Mouse (Mus musculus) right cerebral cortex, postnatal 36 days (tissue): ENCODE results near the gene Scn1a.

Source experiments
- DNase-seq, 2 experiments: peaks; one replicate each; pipeline ENCODE4 v3.0.0; 2022; ENCODE audit warnings: low spot score in 2 of 2, mixed read lengths in 1 of 2

Gene Scn1a

DNA sequence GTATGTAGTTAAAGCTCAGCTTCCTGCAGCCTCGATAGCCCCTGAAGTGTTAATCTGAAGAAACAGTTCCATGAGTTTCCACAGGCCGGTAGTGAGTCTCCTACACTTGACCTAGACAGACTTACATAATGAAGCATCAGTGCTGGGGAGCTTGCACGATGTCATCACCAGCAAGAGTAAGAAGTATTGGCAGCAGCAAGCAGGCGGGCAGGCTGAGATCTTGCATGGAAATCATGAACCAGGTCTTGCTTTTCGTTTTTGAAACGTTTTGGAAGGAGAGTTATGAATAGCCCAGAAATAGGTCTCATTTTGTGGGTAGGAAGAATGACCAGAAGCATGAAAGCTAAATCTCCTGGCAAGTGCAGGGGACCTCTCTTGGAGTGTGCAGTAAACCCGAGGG is at the start of gene Scn1a:
Gene Scn1a (minus strand): TSS at position 130 of the 400 bp plus-strand sequence.
- DNase-seq: peak in 1 of 2 experiments; percentile 35

DNA sequence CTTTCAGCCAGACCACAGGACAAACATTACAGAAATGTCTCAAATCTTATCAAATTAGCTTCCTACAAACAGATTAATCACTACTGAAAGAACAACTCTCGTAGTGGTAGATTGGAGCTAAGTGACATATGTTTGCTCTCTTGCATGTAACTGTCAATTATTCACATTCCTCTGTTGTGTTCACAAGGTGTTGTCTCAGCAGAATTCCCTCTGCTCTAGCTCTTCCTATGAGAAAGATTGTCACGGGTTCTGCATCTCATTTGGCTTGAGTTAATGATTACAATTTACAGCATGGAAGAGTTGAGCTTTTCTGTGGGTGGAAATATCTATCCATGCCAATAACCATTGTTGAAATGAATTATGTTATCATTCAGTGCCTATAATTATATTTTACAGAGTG is 37.8 kb upstream of the Scn1a start:
- no peak for DNase-seq

DNA sequence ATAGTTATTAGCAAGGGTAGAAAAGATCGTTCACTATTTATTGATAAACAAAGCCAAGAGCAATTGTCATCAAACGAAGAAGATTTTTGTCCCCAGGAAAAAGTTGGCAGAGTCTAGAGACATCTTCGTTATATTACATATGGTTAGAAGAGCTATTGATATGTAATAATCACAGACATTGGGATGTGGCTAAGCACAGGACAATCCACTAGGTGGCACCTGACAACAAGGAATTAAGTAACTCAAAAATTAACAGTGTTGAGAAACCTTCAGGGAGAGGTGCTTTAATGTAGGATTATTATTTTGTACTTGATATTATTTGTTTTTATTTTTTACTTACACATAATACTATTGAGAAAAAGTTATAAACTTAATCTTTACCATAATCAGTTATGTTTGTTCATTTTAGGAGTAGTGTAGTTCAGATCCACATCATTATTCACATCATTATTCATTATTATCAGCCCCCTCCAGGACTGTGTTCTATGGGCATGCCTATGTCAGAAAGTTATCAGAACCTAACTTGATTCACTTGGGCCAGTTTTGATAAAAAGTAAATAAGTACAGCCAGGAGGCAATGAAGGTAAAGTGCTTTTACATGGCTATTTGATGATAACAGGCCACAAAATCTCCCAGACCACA is 32.7 kb upstream of the Scn1a start:
- no peak for DNase-seq

DNA sequence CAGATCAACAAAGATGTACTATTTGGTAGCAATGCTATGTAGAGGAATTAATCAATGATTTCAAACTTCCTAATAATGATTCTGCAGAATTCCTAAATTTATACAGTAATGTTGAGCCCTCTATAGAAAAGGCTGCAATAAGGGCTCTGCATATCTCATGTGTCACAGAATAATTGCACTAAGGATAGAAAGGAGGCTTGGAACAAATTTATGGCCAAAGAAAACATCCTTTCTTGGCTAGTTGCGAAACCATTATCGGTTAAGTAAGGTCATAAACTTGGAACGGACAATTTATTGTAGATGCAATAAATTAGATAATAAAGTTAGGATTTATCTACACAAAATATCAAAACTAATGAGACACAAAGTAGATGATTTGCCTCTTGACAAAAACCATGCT is 24.8 kb upstream of the Scn1a start:
- no peak for DNase-seq

DNA sequence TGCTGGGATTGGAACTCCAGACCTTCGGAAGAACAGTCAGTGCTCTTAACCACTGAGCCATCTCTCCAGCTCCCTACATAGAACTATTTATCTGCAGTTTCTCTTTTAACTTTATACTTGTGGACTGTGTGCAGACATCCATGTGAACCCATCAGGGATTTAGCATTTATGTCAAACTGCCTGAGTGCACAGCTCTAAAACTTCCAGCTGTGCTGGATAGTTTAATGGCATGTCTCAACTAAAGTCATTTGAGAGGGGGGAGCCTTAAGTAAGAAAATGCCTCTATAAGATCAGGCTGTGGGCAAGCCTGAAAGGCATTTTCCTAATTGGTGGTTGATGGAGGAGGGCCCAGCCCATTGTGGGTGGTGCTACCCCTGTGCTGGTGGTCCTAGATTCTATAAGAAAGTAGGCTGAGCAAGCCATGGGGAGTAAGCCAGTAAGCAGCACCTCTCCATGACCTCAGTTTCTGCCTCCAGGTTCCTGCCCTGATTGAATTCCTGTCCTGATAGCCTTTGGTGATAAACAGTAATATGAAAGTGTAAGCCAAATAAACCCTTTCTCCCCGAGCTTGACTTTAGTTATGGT is 24.3 kb upstream of the Scn1a start:
- DNase-seq: no peak

DNA sequence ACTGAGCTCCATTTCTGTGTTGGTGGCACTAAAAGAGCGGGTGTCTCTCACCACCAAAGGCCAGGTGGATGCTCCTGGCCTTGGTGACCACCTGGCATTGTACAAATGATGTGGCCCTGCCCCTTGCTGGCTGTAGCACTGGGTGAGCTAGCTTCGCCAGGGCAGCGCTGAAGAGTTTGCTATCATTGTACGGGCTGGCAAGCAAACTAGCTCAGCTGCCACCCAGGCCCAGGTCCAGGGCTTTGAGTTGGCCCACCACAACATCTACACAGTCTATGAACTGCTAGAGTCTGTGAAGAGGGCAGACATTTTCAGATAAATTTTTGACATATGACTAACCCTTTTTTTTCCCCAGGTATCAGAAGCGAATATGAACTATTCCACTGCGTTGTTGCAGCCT is 23.3 kb upstream of the Scn1a start:
- no peak for DNase-seq

DNA sequence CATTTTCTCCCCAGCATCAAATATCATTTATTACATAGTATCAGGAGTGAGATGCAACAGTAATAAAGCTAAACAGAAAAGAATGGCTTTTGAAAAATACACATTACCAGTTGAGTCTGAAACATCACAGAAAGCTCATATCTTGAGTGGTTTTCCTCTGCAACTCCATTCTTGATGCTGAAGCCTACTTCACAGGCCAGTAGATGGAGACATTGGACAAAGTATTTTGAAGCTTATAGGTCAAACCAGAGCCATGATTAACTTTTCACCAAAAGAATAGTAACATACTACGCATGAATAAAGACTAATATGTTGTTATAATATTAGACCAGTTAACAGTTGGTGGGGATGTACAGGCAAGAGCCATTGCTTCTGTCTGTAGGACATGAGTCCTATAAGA is 21.8 kb upstream of the Scn1a start:
- DNase-seq: no peak

DNA sequence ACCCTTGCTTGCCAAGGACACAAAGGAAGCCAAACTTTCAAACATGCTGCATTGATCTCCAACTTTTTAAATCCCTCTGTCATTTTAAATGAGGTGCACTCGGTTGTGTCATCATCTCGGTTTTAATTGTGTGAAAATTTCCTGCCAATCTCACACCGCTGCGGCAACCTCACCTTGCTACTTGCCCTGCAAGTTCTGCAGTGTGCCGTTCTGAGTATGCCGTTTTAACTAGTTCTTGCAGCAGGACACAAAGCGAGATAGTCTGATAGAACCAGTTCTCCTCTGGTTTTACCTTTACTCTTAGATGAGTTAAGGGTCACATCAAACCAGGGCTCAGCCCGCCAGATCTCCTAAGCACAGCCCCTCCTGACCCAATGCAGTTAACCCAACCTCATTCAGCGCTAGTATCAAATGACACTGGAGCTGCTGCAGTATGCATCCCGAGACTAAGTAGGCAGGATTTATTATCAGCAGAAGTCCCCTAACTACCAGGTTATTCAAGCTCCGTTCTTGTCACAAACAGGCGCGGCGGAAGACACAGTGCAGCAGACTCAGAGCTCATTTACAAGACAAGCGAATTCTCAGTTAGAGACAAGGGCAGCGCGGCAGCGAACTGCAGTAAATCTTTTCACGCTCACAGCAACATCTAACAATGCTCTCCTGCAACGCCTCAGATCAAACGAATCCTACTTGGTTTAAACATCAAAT is 722 bp downstream of the Scn1a start:
- DNase-seq: peak in 1 of 2 experiments; percentile 11

DNA sequence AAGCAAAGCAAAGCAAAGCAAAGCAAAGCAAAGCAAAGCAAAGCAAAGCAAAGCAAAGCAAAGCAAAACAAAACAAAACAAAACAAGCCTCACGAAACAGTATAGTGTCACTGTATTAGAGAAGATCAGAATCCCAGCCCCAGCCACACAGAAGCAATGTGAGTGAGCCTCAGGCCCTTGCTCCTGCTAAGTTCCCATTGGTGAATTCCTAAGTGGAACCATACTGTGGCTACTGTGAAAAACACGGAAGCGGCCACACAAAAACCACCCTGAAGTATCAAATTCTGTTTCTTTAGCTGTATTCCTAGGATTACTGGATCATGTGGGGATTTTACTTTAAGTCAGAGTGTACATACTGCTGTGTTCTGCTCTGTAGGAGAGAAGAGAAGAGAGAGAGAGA is 4.4 kb downstream of the Scn1a start:
- no peak for DNase-seq

DNA sequence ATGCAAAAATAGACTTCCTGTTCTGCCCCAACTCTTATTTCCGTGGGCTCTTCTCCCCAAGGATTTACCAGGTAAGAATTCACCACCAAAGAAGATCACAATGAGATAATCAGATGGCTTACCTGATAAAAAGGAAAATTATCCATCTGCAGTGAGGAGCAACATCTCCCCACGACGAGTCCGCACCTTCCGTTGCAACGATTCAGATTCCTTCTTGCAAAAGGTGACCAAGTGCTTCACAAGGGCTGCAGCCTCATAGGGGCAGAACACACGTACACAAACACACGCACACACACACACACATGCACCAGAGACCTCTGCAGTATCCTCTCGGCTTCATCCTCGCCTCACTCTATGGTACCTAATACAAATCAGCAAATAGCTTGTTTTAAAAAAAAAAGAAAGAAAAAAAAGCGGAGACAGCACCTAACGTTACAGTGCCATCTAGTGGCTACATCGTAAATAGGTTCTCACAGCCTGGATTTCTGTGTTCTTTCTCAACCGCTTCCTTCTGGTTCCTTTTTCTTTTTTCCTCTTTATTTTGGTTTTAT is 30.8 kb downstream of the Scn1a start:
- DNase-seq: peak; percentile 22 to 34

DNA sequence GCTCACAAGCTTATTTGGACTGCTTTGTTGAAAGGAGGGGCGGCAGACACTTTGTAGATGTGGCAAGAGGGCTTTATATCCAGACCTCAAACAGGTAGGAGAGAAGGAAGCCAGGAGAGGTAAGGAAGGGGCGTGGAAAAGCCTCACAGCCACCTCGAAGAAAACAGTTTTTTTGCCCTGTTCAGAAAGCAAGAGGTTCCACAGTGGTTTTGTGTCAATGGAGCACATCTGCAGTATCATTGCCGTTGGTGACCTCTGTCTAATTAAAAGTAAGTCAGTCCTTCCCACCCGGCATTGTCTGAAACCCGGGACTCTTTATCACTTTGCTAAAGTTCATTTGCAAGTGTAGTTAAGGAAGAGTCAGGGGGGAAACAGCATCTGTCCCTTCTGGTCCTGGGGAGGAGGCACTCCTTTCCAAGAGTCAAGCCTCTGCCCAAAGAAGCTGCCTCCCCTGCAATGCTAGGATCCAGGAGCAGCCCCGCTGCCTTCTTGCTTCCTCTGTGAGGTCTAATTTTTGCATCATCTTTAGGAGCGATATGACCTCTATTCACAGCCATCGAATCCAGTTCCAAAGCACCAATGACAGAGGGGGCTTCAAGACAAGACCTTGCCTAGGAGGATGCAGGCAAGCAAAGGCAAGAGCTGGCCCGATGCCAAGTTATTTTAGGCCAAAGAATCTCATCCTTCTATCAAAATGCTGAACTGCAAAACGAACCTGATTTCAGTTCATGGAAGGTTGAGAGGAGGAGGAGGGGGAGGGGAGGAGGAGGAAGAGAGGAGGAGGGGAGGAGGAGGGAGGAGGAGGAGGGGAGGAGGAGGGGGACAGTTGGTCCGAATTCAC is 31.5 kb downstream of the Scn1a start:
- peak in 1 of 2 experiments; percentile 25 for DNase-seq

DNA sequence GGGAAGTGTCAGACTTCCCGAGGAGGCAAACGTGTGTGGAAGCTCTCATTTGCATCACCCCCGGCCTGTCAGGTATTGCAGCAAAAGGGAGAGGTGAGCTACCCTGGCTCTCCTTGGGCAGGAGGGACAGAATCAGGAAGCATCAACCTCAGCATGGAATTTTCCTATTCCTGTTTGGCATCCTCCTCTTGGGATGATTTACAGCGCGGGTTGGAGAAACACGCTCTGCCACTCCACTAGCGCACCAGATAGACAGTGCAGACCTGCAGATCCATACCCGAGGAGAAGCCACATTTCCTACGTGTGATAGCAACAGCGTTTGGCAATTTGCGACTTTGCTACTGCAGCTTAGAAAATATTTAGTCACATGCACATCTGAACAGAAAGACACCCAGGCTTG is 32.2 kb downstream of the Scn1a start:
- no peak for DNase-seq

DNA sequence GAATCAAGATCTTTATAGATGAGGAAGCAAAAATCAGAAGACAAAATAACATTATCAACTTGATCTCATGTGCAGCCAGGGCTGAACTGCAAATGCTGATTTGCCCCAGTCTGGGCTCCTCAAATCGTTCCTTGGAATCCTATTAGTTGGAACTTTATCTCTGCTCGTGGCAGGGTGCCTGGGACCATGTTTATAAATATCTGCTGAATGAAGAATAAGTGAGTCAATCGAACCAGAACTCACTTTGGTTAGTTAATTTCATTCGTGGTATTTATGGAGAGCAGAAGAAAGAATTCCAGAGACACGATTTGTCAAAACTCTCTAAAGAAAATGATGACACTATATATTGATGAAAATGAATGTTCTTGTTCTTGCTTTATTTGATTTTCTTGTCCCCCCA is 48.1 kb downstream of the Scn1a start:
- no peak for DNase-seq

DNA sequence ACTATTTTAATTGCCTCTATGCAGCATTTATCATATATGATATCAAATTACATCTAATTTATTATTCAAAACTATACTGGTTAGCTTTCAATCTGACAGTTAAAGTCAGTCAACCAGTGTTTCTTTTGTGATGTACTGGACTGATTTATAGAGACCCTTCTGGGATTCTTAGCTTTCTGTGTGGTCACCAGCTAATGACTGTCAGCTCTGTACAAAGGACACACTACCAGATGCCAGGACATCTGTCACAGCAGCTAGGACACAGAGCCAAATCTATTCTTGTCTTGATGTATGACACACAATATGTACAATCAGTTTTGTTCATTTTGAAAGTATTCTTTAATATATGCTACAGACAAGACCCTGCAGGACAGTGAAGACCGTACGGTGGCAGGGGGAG is 72.7 kb downstream of the Scn1a start:
- no peak for DNase-seq

DNA sequence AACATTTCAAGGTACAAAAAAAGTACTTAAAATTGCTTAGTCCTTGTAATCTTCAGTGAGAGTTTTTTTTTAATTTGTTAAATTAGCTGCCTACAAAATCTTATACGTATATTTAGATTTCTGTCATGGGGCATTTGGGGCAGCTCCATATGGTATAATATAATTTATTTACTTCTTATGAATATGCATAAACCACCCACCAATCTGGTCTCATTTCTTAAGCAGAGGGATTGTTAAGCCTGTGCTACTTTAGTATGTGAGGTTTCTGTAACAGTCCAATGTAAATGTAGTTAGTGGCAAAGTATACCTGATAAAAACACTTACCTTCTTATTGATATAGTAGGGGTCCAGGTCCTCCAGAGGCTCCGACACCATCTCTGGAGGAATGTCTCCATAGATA is 90.0 kb downstream of the Scn1a start:
- no peak for DNase-seq

DNA sequence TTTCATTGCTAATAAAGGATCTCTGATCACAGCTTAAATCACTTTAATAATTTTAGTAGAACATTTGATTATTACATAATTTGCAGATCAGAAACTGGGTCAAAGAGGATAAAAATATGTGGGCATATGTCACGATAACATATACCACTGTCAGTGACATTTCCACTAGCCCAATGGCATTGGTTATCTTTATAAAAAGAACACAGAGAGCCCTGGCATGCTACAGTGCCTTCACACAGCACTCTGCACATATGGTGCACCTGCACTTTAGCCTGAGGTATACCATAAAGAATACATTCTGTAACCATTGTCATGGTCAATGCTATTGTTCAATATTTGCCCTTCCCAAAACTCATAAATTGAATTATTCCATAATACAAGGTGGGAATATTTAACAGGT is 94.0 kb downstream of the Scn1a start:
- no peak for DNase-seq

DNA sequence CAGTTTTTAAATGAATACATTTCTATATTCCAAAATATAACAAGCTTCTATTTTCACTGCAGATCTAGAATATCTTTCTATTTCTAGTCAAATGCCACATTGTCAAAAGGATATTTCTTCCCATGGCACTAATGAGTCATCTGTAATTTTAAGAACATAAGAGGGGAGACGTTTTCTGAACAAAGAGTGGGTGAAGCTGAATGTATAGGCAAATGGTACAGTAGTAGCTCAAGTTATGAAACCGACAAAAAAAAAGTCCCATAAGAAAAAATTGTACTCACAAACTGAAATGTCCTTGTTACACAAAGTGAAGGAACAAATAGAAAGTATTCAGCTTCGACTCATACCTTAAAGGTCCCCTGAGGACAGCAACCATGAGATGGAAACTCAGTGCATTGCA is 94.5 kb downstream of the Scn1a start:
- no peak for DNase-seq

DNA sequence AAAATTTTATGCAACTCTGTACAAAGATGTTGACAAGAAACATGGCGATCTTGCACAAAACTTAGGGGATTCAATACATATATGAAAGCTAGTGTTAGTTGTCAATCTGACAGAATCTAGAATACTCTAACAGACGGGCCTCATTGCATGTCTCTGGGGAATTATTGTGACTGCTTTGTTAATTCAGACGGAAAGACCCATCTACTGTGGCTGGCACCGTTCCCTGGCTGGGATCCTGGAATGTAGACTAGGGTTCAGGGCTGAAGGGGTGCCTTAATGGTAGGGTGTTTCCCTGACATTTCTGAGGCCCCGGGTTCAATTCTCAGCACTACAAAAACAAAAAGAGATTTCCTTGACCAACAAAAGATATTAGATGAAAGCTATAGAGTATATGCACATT is 103.2 kb downstream of the Scn1a start:
- no peak for DNase-seq

DNA sequence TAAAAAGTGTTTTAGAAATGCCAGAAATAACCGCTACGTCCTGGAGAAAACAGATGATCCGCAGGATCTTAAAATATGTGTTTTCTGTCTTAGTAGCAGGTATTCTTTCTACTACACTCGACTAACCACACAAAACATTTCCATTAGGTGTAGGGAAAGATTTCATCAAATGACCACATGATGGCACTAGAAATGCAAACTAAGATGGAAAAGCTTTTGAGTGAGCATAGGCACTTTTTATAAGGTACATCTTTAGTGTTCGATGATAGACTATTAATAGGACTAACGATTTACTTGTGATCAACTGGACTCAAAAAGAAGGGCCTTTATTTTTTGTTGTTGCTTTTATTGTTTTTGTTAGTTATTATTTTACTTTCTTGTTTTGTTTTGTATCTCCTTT is 104.2 kb downstream of the Scn1a start:
- no peak for DNase-seq

DNA sequence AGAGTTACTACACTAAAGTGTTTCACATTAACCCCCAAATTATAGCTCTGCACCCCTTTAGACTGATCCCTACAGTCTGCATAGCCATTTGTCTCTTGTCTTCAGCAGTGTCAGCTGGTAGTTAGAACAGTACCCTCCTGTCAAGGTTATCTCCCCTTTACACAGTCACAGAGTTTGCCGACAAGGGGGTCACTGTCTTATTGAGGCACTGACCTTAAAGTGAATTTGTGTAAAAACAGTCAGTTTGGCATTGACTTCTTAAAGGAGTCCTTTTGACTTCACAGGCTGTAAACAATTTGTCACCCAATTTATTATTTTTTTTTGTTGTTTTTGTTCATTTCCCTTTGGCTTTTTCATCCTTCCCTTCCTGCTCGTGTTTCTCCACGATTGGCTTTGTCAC is 168.1 kb downstream of the Scn1a start:
- no peak for DNase-seq

DNA sequence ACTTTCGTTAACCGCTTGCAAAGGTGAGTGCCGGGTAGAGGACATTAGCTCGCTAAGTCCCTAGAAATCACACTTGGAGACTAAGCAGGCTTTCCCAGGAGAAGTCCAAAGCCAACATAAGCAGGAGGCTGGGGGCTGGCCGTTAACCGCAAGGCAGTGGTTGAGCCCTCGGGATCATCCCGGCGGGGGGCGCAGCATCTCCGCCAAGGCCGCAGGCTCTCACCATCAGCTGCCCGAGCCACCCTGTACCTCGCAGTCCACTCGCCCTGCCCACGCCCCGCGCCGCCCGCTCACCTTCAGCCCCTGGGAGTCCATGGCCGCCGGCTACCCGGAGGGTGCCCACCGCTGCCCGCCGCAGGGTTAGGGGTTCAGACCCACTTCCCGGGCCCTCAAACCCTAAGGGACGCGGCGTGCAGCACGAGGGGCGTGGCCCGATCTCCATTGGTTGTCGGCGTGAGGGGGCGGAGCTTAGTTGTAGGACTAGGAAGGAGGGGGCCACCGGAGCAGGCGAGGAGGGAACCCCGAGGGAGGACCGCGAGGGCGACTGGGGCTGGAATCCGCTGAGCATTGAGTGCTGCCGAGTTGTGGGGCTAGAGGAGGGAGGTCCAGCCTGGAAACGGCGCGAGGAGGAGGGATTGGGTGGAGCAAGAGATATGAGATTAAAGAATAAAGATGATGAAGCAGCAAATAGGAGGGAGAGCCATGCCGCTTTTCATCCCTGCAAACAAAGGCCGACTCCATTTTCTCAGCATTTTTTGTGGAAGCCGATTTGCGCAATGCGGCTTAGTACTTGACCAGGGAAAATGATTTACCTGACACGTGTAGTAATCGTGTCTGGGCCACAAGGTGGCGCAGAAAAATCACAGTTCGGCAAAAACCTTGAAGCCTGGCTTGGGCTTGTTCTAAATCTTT is 184.2 kb downstream of the Scn1a start, which contains the start of gene Ttc21b:
Gene Ttc21b (minus strand): TSS at position 398 of the 912 bp plus-strand sequence.
- DNase-seq: peak; percentile 95 to 96
